Mouse (Mus musculus) urinary bladder, postnatal 25 days (tissue): ENCODE data around the gene Serpina3m.
"Not testable (repeated sequence)": the region's sequence is repeated elsewhere in the genome, so short reads cannot be mapped to it uniquely, and the experiment has no call there.

Source experiments
- DNase-seq: peaks from one replicate; pipeline ENCODE4 v3.0.0; 2022; ENCODE audit warnings: low spot score

The Serpina3m gene

DNA sequence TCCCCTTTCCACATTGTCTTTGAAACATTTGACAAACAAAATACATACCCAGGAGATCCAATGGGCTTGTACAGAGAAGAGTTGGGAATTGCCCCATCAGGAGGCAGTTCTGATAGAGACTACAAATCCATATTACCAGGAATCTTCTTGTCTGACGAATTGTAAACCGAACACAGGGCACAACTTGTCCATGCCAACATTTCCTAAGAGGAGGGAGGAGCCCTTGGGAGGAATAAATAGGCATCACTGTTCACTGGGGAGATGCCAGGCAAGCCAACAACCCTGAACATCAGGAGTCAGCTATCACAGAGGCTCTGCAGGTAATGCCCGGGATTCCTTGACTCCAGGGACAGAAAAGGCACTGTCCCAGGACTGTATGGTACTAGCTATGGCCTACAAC lies at the start of gene Serpina3m, which contains the start of gene Serpina3k:
Serpina3m (plus strand) TSS at position 261 of the 400 bp plus-strand sequence.
Serpina3k (plus strand) TSS at position 261 of the 400 bp plus-strand sequence.
- not testable (repeated sequence) for DNase-seq

DNA sequence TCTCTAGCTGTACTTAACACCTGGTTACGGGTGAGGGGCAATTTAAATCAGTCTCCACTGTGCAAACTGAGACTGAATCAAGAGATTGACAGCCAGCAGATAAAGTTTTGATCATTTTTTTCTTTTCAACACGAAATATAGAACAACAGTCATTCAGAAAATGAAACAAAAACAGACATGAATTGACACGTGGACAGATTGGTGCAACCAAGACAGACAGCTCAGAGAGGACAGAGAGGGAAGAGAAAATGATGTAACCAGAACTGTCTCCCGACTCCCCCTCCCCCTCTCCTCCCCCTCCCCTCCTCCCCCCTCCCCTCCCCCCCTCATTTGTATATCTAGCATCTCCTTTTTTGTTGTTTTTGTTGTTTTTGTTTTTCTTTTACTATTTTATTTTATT lies 48.4 kb upstream of the Serpina3m start:
- DNase-seq = no peak

DNA sequence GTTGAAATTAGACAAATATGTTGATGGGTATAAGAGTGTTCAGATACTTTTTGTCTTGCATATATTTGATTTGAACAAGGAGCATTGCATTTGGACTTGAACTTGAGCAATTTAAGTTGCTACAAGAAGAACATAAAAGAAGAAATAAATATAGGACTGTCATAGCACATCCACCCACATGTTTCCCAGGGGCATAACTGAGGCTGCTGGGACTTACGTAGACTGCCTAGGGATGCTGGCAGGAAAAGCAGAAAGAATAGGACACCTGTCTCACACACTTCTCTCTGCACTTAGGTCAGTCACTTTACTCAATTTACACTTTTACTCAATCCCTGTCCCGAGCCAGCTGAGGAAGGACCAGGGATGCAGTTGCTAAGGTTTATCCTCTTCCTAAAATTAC lies 44.3 kb upstream of the Serpina3m start:
- DNase-seq = no peak

DNA sequence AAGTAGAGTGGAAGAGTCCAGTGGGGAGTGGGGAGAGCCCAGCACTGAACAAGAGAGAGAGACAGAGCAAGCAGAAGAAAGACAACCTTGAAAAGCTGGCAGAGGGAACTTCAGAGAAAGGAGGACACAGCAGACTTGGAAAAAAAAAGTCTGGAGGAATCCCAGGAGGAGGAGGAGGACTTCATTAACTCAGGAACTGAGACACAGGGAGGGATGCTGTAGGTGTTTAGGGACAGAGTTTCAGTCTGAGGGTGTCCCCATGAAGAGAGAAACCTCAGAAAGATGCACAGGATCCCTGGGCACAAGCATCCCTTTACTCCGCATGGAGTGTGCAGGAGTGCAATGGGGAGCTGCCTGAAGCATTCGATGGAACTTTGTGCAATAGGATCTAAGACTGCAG lies 40.2 kb upstream of the Serpina3m start:
- DNase-seq = no peak

DNA sequence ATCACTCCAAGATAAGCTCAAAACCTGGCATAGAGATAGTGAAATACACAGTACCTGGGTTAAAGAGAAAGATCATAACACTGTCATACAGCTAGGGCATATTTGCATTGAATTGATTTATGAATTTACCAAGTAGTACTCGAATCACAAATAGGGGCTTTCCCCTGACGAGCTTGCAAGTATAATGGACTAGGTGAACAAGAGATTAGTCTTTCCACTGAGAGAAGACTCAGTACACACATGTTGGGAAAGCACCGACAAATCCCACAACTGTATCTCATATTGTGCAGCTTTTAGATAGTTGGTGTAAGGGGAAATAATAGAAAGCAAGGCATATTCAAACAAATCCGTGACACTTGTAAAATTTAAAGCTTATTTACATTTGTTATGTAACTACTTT lies 32.3 kb upstream of the Serpina3m start:
- no peak for DNase-seq

DNA sequence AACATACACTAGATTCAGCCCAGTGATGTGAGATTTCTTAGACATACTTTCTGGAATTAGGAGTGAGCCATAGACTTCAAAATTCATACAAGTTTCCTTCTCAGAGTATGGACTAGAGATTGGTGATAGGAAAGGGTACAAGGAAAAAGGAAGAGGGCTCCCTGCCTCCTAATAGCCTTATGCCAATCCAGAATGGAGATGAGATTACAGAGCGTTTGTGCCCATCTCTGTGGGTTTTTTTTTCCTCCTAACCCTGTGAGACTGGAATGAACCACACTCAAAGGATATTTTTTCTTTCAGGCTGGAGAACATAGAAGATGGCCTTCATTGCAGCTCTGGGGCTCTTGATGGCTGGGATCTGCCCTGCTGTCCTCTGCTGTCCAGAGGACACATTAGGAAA lies 24.0 kb upstream of the Serpina3m start, which contains the start of gene Serpina3j:
Serpina3j (plus strand) TSS at position 301 of the 400 bp plus-strand sequence.
- DNase-seq = no peak

DNA sequence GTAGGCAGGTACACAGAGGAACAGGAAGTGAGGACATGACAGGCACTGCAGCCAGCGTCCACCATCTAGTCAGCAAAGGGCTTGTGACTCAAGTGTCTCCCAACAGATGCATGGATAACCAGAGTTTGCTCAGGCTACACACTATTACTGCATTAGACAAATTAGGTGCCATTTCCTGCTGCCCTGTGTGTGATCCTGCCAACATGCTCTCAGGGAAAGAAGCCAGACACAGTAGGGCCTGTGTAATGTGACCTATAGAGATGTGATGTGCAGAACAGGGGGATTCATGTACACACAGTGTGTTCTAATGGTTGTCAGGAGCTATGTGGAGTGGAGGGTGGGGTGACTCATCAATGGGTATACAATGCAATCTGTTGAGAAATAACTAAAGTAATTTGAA lies 15.8 kb upstream of the Serpina3m start:
- no peak for DNase-seq

DNA sequence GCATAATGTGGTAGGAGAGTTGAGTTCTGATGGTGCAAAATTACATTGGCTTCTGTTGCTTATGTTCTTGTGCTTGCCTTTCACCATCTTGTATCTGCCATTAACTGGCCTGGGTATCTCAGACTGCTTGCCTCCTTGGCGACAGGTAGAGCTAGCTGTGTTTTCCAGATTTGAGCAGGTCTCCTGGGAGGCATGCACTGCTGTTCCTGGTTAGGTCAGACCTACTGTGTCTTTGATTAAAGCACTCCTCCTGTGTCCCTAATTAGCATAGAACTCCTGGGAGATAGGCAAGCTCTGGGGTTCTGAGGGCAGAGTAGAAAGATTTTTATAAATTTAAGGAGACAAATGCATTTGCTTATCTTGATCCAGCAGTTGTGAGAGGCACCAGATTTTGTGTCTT lies 6.6 kb upstream of the Serpina3m start:
- no peak for DNase-seq

DNA sequence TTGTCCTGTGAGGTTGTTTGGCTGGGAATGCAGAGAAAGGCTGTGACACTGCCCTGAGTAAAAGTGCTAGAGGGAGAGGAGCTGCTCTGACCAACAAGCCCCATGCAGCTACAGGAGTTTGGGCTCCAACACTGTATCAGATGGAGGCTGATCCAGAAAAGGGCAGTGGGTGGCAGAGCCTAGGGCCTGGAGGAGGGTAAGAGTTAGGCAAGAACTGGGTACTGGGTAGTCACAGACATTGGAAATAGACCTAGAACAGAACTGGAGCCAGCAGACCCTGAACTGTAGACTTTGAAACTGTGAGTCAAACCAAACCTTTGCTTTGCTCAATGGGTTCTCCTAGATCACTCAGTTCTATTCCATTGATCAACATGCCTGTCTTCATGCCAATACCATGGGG lies 1.4 kb upstream of the Serpina3m start:
- not testable (repeated sequence) for DNase-seq

DNA sequence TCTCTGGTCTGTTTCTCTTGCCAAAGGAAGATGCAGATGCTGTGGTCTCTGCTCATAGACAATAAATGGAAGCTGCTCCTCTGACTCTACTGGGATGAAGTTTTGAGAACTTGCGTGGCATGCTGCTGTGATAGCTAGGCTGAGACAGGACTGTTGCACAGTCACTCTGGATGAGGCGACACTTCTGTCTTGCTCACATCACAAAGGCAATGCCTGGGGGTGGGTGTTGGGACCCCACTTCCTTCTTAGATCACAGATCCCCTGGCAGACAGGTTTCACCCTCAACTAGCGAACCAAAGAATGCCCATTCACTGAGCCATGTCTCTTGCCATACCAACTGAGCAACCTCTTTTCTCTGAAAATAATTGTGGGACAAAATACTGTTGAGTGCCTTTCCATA lies 419 bp downstream of the Serpina3m start:
- DNase-seq = no peak

DNA sequence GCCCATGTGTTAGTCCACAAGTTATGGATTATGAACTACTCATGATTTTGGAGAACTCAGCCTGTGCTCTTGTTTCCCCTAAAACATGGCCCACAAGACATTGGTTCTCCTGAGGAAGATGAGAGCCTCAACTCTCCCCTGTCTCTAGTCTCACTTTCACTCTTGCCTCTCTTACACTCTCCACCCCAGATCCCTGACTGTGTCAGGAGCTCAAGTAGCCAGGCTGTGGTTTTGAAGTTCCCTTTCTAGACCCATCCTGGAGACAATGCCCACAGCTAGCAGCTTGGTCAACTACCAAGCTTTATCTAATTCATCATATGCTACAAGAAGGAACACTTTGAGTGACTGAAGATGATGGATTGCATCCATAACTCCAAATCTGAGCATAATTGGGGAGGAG lies 4.2 kb downstream of the Serpina3m start:
- not testable (repeated sequence) for DNase-seq

DNA sequence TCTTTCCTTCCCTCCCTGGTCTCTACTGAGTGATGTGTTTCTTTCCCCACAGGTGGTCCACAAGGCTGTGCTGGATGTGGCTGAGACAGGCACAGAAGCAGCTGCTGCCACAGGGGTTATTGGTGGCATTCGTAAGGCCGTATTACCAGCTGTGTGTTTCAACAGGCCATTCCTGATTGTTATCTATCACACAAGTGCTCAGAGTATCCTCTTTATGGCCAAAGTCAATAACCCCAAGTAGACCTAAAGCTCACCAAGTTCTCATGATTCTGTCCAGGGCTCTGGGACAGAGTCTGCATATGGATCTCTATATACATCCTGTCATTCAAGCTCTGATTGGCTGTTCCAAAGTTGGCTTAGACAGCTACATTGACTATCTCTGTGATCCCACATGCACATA lies 6.9 kb downstream of the Serpina3m start:
- no peak for DNase-seq

DNA sequence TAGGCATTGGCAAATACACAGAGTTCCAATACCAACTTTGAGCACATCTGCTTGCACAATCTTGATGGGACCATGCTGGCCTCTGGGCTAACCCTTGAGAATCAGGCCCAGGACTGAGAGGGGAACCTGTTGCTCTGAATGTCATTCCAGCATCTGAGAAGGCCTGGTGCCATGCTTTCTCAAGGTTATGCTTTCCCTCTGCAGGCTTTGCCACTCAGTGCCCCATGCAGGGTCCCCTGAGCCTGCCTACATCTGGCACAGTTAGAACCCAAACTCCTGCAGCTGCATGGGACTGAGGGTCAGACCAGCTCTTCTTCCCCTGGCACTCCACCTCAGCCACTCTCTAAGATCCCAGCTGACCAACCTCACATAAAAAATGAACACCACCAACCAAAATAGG lies 7.4 kb downstream of the Serpina3m start:
- no peak for DNase-seq

DNA sequence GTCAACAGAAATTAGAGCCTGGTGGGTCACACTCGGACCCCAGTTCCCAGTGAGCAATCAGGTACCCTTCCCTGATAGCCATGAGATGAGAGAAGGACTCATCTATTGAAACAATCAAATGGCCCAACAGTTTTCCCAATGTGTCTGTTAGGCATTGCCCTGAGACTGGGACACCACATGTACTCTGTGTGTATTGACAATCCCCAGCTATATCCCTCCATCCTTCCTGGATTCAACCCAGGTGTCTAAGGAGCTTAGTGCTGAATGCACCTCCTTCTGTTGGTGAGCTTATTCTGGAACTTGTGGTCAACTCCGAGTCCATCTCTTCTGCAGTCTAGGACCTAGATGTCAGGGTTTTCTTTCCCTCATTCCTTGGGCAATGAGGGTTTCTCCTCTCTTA lies 8.8 kb downstream of the Serpina3m start:
- no peak for DNase-seq

DNA sequence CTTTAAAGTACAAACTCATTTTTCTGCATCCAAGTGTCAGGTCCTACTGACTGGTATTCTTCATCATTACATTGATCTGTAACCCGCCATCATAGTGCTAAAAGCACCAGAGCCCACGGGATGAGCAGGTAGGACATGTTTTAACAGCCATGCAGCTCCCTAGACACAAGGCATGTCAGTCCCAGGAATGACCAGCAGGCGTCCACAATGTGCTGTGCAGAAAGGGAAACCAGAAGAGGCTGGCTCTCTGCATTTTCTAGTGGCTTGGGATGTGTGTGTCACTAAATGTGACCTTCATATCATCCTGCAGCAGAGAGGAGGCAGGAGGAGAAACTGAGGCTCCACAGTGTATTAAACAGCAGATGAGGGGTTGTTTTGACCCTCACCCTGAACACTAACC lies 13.5 kb downstream of the Serpina3m start:
- peak; percentile 56 for DNase-seq

DNA sequence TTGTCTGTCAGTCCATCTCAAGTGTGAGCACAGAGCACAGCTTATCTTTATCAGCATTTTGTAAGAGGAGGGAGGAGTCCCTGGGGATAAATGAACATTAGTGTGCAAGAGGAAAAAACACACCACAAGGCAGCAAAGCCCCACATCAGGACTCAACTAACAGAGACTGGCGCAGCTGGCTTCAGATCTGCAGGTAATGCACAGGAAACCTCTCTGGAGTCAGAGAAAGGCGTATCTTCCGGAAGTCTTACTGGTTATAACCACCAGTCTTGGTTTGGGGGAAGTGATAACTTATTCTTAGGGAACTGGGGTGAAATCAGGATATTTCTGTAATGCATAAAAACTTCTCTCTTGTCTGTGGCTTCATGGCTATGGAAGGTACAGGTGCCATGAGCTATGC lies 17.7 kb downstream of the Serpina3m start:
- no peak for DNase-seq

DNA sequence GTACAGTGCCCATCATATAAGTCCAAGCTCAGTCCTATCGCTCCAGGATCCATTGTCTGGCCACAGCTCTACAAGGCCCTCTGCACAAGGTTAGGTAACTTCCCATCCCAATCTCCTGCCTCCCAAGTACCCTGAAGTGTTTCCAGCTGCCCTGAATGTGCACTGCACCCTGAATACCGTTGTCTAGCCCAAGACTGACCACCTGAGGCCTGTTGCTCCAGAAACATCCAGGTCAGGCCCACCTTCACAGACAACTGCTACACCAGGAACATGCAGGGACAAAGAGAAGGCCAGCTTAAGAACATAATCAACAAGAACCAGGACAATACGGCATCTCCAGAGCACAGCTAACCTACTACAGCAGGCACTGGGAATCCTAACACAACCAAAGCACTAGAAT lies 31.7 kb downstream of the Serpina3m start:
- no peak for DNase-seq

DNA sequence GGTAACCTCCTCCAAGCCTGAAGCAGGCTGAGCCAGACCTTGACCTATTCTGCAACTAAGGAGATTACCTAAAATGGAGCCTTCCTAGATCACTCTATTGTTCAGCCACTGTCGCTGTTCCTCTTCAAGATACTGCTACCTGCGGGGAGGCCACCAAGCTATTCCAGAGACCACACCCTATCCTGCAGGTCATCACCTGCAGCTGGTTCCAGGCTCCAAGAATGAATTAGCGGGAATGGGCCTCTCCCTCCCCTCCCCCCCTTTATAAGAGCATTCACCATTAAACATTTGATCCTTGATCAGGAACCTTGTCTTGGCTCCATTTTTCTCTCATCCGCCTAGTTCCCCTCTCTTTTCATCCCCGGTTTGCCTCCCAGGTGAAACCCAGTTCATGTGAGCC lies 38.9 kb downstream of the Serpina3m start:
- not testable (repeated sequence) for DNase-seq

DNA sequence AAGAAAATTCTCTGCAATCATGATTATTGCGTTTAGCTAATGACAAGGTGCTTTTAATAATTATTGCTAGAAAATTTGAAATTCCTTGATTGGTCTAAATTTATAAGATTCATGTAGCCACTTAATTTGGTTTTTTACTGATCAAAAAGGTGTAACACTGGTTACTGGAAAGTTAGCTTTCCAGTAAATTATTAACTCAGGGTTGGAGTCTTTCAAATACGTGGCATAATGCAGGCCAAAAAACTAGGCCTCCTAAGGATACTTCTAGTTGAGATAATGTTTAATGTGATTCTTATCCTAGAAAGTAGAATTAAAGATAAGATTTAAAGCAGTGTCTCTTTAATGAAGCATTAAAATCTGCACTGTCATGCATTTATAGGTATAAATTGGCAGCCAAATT lies 40.1 kb downstream of the Serpina3m start:
- DNase-seq = not testable (repeated sequence)

DNA sequence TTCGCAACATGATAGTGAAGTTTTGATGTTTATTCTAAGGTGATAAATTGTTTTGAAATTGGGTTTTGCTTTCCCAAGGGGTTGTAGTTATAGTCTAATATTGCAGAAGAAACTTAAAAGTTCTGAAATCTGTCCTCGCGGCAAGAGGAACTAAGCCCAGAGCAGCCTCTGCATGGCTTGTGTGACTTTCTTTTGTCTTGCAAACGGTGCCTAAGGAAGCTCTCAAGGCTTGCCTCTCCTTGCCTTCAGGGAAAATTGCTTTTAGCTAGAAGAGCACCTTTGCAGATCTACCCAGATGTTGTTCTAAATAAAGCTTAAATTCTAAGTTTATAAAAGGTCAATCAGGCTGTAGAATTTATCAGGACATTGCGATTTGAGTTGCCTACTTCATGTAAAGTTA lies 40.5 kb downstream of the Serpina3m start:
- not testable (repeated sequence) for DNase-seq

DNA sequence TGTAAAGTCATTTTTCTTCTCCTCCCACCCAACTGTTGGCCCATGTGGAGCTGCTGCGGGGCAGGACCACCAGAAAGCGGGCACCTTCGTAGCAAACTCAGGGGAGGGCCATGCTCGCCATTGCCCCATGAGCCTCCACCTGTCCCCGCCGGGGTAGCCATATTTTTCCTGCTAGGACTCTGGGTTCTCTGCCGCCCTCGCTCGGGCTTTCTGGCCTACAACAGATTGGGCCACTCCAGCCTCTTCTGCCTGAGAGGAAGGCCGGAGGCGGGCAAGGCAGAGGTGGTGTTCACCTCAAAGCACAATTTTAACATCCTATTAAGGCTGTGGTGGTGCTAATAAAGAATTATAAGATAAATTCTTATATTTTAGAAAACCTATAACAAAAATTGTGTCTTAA lies 41.6 kb downstream of the Serpina3m start:
- DNase-seq = no peak

DNA sequence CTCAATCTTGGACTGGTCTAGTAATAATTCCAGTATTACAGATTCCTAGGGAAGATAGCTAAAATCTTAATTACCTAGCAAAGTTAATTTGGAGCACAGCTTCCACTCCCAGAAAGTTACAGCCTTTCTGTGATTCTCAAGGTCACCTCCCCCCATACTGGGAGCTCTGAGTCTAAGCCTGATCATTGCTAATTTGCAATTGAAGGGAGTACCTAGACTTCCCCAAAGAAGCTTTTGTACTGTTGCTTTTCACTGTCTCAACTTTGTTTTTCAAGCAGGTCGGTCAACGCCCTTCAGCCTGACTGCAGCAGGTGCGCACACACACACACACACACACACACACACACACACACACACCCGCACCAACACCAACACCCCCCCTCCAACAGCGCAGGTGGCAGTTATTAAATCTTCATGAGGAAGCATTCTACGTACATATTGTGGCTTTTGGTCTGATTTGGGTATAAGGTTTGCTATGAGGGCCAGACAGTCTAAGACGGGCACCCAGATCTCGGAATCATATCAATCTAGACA lies 42.9 kb downstream of the Serpina3m start:
- not testable (repeated sequence) for DNase-seq

DNA sequence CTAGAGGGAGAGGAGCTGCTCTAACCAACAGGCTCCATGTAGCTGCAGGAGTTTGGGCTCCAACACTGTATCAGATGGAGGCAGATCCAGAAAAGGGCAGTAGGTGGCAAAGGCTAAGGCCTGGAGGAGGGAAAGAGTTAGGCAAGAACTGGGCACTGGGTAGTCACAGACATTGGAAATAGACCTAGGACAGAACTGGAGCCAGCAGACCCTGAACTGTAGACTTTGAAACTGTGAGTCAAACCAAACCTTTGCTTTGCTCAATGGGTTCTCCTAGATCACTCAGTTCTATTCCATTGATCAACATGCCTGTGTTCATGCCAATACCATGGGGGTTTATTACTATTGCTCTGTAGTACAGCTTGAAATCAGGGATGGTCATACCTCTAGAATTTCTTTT lies 47.7 kb downstream of the Serpina3m start:
- not testable (repeated sequence) for DNase-seq

DNA sequence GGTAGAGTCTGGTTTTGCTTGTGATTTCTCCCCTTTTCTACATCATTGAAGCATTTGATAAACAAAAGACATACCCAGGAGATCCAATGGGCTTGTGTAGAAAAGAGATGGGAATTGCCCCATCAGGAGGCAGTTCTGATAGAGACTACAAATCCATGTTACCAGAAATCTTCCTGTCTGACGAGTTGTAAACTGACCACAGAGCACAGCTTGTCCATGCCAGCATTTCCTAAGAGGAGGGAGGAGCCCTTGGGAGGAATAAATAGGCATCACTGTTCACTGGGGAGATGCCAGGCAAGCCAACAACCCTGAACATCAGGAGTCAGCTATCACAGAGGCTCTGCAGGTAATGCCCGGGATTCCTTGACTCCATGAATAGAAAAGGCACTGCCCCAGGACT lies 48.6 kb downstream of the Serpina3m start:
- DNase-seq = not testable (repeated sequence)

DNA sequence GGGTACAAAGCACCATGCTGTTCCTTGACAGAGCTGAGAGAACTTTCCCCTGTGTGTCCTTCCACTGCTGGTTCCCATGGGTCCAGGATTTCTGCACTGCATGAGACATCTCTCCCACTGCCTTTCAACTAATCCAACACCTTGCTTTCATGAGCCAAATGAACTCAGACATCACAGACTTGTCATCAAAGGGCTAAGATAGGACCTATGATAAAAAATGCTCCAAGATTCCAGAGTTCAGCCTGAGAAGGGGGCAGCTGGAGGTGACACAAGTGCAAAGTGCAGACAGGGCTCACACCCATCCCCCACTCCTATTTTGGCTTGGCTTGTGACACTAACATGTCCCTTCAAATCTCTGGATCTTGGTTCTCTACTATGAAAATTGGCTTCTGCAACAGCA lies 50.2 kb downstream of the Serpina3m start:
- DNase-seq = no peak
